In the genomic region with DNA sequence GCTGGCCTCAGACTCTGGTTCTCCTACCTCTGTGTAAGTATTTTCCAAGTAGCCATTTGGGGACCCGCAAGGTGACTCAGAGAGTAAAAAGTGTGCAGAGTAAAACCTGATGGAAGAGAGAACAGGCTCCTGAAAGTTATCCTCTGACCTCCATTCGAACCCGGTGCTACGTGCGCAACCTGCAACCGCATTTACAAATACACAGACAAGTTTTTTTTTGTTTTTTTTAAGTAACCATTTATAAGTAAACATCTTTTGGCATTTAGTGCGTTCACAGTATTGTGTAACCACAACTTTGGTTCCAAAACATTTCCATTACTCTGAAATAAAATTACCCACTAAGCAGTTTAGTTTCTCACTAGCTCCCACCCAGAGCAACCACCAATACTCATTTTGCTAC, we compare ENCODE assay signal across 8 mouse cellular contexts. TPM values are rescaled to one million over a fixed set of nuclear protein-coding genes. Genes with fewer than 3 reads are reported as not detected.
A peak's percentile ranks its signal among the peaks of the same experiment; 100 is the strongest.
DNase-seq lines count a peak whose midpoint lies in the region; ATAC-seq and TF ChIP-seq lines count a peak whose summit lies in the region.

No protein-coding gene starts in this region.

- no peak for TF ChIP-seq CTCF in layer of hippocampus, adult 2 months (conservative IDR thresholded peaks at IDR 0.05)

- H3K9ac ChIP-seq in embryonic facial prominence, embryonic 12.5 days, result no peak overlapping the region
- no peak overlapping the region for H3K9ac ChIP-seq in intestine, embryonic 14.5 days (ENCODE audit: low read length)
- H3K9ac ChIP-seq in neural tube, embryonic 12.5 days, result no peak overlapping the region

- WGBS in embryonic facial prominence, embryonic 12.5 days, result 98% methylated on average over 7 of the region's 7 CpGs
- WGBS in intestine, embryonic 14.5 days, result 93% methylated on average over 7 of the region's 7 CpGs
- WGBS in neural tube, embryonic 12.5 days, result 98% methylated on average over 7 of the region's 7 CpGs

- H3K4me3 ChIP-seq in layer of hippocampus, adult 2 months, result peak overlapping the region; percentile 90; the same call in 1 of the 2 replicates
- H3K4me3 ChIP-seq in embryonic facial prominence, embryonic 12.5 days, result peak overlapping the region; percentile 96; the same call in 1 of the 2 replicates
- peak overlapping the region; percentile 73 for H3K4me3 ChIP-seq in intestine, embryonic 14.5 days (ENCODE audit: low read depth, low read length)
- no peak overlapping the region for H3K4me3 ChIP-seq in neural tube, embryonic 12.5 days

- H3K27me3 ChIP-seq in embryonic facial prominence, embryonic 12.5 days, result no peaks in the 10 kb centered on the region
- H3K27me3 ChIP-seq in intestine, embryonic 14.5 days (replicated peaks; ENCODE audit: control insufficient read depth, insufficient read depth, low read length), result no peaks in the 10 kb centered on the region
- no peaks in the 10 kb centered on the region for H3K27me3 ChIP-seq in neural tube, embryonic 12.5 days (replicated peaks)

- H3K4me1 ChIP-seq in embryonic facial prominence, embryonic 12.5 days, result peaks cover 11% of the 10 kb centered on the region
- peaks cover 11% of the 10 kb centered on the region for H3K4me1 ChIP-seq in intestine, embryonic 14.5 days (replicated peaks; ENCODE audit: control insufficient read depth, insufficient read depth, low read length)
- H3K4me1 ChIP-seq in neural tube, embryonic 12.5 days, result peaks cover 12% of the 10 kb centered on the region

- H3K36me3 ChIP-seq in embryonic facial prominence, embryonic 12.5 days, result no peaks in the 10 kb centered on the region
- H3K36me3 ChIP-seq in intestine, embryonic 14.5 days (ENCODE audit: control insufficient read depth, insufficient read depth, low read length), result no peaks in the 10 kb centered on the region
- H3K36me3 ChIP-seq in neural tube, embryonic 12.5 days, result no peaks in the 10 kb centered on the region

- no peak for ATAC-seq in embryonic facial prominence, embryonic 12.5 days (ENCODE audit: insufficient number of reproducible peaks, insufficient read depth, low FRiP score, low TSS enrichment)
- ATAC-seq in intestine, embryonic 14.5 days (replicated peaks; ENCODE audit: low FRiP score, low TSS enrichment, low read depth), result no peak
- no peak for ATAC-seq in neural tube, embryonic 12.5 days (ENCODE audit: low FRiP score, low read depth)

- no peaks in the 10 kb centered on the region for H3K9me3 ChIP-seq in embryonic facial prominence, embryonic 12.5 days
- H3K9me3 ChIP-seq in intestine, embryonic 14.5 days (ENCODE audit: control insufficient read depth, low read length), result no peaks in the 10 kb centered on the region
- no peaks in the 10 kb centered on the region for H3K9me3 ChIP-seq in neural tube, embryonic 12.5 days

- no peak overlapping the region for H3K27ac ChIP-seq in layer of hippocampus, adult 2 months
- H3K27ac ChIP-seq in embryonic facial prominence, embryonic 12.5 days, result no peak overlapping the region
- no peak overlapping the region; the same call in 1 of the 2 replicates for H3K27ac ChIP-seq in intestine, embryonic 14.5 days (ENCODE audit: low read depth)
- no peak overlapping the region for H3K27ac ChIP-seq in neural tube, embryonic 12.5 days

- peak overlapping the region; percentile 51 for H3K4me2 ChIP-seq in embryonic facial prominence, embryonic 12.5 days (replicated peaks)
- H3K4me2 ChIP-seq in intestine, embryonic 14.5 days (ENCODE audit: low read length), result peak overlapping the region; percentile 73
- peak overlapping the region; percentile 80 for H3K4me2 ChIP-seq in neural tube, embryonic 12.5 days (replicated peaks)

- DNase-seq in layer of hippocampus, adult 2 months (ENCODE audit: low spot score in 2 of 2), result no peak
- no peak for DNase-seq in layer of hippocampus, postnatal 14 days (ENCODE audit: low spot score in 2 of 2)
- DNase-seq in intestine, embryonic 14.5 days (ENCODE audit: low spot score), result no peak
- DNase-seq in spleen, postnatal 4 days (ENCODE audit: low spot score in 2 of 2), result no peak
- DNase-seq in frontal cortex, adult 2 months (ENCODE audit: extremely low spot score in 1 of 2, low spot score in 1 of 2), result no peak
- no peak for DNase-seq in cerebellum, postnatal 4 days (ENCODE audit: low spot score in 2 of 2)

RNA-seq across cellular contexts. Expression of gene Raf1, which starts 1.0 kb away (rescaled TPM):
- total RNA-seq in layer of hippocampus, adult 2 months (2021), result 10 to 100 TPM; 81.8 to 98.6 TPM
- 100 to 1,000 TPM; 102 TPM for total RNA-seq in layer of hippocampus, postnatal 14 days (2021)
- 133 TPM in 2 replicates for polyA plus RNA-seq in embryonic facial prominence, embryonic 12.5 days (2016; fragmentation: Nextera tagmentation; extraction: Ambion mirVana)
- 114 and 122 TPM in 2 replicates for polyA plus RNA-seq in intestine, embryonic 14.5 days (2014; fragmentation: Nextera tagmentation; extraction: Ambion mirVana)
- 158 and 173 TPM in 2 replicates for polyA plus RNA-seq in neural tube, embryonic 12.5 days (2016; fragmentation: Nextera tagmentation; extraction: Ambion mirVana)
- polyA plus RNA-seq in frontal cortex, adult 2 months (2012; rRNA removed), result 143 and 144 TPM in 2 replicates
